Mouse (Mus musculus) B cell, adult 2 months (primary cell): Measurements from ENCODE around the gene Slc35e1.
A peak's percentile ranks its signal among the peaks of the same experiment; 100 is the strongest.

ENCODE experiments used
- DNase-seq, 2 experiments: peaks; one replicate each; pipeline ENCODE4 v3.0.0; 2022

Gene Slc35e1

GRCm38 (mm10) chr8:72485456-72486199, 6.8 kb downstream of the Slc35e1 start:
- peak; percentile 12 to 16 for DNase-seq

DNA sequence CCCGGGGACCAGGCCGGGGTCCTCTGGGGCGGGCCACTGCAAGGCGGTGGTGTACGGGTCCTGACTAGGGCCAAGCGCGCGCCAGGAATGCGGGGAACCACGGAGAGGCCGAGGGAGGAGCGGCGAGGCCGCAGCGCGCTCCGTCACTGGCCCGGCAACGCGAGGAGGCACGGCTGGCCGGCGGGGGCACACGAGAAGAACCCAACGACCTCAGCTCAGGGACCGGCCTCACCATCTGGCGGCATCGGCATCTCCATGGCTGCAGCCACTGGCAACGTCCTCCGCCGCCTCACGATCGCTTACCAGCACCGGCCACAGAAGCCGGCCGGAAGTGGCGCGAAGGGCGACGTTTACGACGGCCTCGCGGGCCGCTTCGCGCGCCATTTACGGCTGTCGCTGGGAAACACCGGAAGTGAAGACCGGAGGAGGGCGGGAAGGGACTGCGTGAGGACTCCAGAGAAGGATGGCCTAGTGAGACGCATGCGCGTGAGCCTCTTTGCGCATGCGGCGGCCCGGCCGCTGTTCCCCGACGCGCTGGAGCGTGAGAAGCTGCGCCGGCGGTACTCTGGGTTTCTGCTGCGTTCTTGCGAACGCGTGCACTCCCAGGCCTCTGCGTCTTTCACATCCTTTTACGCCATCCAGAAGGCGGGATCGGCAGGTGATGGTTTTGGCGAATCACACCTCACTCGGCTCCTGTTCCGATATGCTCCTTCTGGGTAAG, 17.4 kb downstream of the Slc35e1 start, which contains the start of gene Cherp:
Cherp (minus strand) TSS at position 401 of the 721 bp plus-strand sequence.
- DNase-seq, result peak; percentile 94

DNA sequence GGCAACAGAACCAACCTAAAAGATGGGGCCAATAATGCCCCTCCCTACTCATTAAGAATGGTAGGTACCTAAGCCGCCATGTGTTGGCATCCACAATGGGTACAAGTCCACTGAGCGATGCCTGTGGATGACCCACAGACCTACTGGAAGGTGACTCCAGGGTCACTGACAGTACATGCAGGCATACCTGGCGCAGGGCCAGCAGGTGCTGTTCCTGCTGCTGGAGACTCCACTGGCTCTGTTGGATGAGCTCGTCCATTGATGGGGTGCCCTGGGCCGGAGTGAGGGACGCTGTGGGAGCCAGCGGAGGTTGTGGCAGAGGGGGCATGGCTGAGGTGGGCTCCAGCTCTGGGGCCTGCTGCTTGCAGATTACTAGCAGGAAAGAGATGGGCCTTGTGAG, 21.7 kb downstream of the Slc35e1 start:
- no peak for DNase-seq

- no peak for DNase-seq
Observed at GRCm38 (mm10) chr8:72469984-72470383, 22.4 kb downstream of the Slc35e1 start.

DNA sequence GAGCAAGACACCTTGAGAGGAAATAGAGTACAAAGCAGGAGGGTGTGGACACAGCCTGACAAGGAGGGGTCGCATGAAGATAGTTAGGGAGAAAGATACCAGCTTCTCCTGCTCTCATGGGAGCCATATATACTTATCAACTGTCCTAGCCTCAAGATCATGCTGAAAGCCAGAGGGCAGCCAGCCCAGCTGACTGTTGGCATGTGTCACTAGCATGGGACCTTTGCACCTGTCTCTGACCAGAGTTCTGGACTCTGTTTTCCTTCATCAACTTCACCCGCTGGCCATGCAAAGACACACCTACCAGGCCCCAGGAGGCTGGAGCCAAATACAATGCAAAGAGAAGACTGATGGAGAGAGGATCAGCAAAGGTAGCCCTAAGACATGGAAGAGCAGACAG, 23.2 kb downstream of the Slc35e1 start:
- no peak for DNase-seq

DNA sequence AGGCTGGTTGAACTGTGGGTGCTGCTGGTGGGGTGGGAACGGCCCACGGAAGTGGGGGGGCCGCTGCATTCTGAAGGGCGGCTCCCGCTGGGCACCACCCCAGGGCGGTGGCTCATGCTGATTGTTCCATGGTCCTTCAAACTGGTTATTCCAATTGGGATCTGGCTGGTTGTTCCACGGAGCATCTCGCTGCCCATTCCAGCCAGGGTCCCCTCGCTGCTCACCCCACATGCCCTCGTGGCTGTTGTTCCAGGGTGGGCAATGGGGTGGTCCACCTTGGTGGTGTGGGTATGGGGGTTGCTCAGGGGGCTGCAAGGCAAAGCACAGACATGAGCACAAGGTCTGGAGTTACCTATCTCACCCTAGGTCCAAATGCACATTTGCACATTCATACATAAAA, 28.2 kb downstream of the Slc35e1 start:
- DNase-seq, result no peak

DNA sequence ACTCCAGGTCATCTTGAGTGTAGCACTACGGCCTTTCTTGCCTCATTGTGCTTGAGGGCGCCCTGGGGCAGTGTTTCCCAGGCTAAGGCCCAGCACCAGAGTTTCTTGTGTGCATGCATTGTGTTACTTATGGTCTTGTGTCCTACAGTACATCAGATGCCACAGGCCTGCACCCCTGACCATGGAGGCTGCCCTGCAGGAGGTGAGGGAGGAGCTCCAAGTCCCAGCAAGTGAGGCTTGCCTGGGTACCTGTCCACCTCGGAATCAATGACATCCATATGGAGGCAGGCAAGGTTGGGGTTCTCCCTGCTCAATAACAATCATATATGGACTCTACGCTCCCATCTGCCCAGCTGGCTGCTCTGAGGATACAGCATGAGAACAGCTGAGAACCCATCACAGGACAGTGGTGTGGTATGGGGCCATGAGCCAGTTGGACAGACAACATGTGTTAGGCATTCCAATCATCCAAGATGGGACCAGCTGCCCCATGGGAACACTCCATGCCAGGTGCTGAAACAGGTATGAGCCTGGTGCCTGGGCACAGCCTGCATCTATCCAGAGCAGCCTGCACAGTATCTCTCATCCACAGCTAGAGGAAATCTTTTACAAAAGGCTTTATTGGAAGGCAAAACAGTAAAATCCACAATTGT, 32.4 kb downstream of the Slc35e1 start:
- DNase-seq, result no peak

DNA sequence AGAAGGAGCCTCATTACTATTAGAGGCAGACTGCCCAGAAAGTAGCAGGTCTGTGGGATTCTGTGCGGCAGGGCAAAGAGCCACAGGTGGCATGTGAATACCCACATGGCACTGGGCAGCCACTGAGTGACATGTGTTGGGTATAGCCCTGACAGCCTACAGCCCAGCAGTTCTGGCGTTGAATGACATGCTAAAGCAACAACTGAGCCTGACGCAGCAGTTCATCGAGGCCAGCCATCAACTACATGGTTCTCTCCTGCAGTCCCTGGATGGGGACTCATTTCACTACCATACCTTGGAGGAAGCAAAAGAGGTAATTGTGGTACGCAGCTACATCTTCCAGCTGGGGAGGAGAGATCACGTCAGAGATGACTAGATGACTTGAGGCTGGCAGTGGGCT, 34.0 kb downstream of the Slc35e1 start:
- DNase-seq, result no peak

- DNase-seq, result no peak
Observed at GRCm38 (mm10) chr8:72457806-72458205, 34.6 kb downstream of the Slc35e1 start.

DNA sequence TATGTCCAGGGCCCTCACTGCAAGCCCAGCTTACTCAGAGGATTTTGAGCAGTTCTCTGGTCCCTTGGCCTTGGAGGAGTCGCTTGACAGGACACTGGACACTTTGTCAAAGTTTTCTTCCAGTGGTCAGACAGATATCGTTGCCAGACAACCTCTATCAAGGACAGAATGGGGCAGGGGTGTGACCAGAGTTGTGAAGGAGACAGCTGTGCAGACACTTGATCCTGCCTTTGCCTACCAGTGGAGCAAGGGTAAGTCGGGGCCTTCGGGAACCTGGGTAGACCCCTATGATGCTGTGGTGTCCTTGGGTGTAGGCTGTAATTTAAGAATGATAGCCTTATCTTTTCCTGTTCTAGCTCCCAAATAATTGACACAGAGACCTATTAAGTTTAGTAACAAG, 37.1 kb downstream of the Slc35e1 start:
- no peak for DNase-seq

DNA sequence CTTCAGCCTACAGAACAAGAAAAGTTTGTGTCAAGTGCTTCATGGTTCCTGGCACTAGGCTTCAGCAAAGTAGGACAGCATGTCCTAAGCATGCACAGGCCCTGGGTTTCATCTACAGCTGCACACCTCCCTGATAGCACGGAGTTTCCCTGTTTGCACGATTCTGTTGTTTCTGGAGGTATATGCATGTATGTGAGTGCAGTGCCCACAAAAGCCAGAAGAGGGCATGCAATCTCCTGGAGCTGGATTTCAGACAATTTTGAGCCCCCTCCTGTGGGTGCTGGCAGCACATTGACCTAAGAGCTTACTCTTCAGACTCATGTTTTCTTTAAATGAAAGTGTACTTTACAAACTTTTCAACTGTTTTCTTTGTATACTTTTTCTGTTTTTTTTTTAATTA, 38.5 kb downstream of the Slc35e1 start:
- no peak for DNase-seq

- no peak for DNase-seq
Observed at GRCm38 (mm10) chr8:72451516-72451915, 40.9 kb downstream of the Slc35e1 start.

DNA sequence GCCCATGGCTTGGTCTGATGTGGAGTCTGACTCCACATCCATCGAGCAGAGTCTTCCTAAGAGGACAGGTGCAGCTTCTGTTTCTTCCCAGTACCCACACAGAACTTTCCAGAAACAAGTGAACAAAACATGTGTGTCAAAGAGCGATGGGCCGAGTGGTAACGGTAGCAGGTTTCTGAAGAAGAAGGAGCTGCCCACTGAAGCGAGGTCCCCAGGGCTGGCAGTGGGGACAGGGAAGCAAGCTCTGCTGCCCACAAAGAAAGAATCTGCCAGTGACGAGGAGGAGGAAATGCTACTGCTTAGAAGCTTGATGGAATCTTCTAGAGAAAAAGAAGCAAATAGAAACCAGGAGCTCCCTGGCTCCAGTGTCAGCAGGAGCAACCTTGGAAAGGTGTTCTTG, 47.3 kb downstream of the Slc35e1 start:
- peak; percentile 69 to 72 for DNase-seq

DNA sequence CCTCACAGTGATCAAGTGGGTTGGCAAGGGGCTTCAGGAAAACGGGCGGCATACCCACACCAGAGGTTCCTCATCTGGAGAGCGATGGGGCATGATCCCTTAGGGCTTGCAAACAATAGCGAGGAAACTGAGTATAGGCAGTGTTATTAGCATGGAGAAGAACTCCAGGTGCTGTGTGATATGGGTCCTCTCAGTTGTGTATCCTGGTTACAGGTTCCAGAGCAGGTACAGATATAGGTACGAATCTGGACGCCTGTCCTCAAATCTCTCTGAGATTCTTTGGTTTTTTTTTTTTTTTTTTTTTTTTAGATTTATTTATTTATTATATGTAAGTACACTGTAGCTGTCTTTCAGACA, 48.4 kb downstream of the Slc35e1 start:
- DNase-seq, result no peak

DNA sequence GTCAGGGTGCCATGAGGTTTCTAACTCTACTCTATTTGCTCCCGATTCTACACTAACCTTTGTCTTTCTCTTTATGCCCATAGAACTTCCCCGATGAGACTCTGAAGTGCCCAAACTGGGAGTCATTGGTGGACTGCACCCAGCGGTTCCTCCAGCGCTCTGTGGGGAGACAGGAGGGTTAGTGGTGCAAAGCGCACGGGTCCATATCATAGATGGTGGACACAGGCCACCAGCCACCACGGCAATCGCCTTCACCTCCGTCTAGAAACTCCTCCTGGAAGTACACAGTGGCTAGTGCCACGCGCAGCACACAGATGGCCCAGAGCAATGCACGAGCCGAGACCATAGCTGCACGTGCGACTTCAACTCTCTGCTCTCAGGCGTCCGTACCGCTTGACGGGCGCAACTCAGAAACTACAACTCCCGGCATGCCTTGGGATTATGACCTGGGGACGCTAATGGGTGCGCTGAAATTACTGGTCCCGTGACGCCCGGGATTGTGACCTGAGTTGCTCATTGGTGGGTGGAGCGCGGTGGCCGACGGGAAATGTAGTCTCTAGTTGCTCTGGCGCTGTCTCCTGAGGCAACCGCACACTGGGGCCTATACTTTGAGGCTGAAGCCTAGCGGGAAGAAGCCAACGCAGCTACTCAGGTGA, 48.9 kb downstream of the Slc35e1 start, which contains the start of the genes Calr3 and 1700030K09Rik:
Calr3 (minus strand) TSS at position 533 of the 656 bp plus-strand sequence.
1700030K09Rik (plus strand) TSS at position 543 of the 656 bp plus-strand sequence.
- DNase-seq, result peak; percentile 97 to 98

DNA sequence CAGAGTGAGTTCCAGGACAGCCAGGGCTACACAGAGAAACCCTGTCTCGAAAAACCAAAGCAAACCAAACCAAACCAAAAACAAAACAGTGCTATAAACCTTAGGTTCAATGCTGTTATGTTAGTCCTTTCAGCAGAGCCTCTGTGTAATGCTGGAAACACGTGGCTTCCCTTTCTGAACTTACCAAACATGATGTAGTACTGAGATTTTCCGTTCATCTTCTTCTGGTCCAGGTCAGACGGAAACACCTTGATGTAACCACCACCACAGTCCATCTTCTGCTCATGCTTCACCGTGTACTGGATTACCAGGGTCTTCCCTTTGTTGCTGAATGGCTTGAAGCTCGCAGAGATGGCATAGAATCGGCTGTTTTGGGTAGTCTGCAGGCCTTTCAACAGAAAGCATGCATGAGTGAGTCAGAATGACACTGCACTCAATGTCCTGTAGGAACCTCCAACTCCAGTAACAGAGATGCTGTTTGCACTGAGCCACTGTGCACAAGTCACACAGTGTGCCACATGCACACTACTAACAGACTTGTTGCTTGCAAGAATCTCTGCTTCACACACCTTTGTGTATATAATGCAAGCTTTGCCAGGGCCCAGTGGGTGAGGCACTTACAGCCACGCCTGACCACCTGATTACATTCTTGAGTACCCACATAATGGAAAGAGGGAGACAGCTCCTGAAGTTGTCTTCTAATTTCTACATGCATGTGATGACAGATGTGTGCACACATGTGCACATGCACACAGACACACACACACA, 54.0 kb downstream of the Slc35e1 start:
- no peak for DNase-seq

DNA sequence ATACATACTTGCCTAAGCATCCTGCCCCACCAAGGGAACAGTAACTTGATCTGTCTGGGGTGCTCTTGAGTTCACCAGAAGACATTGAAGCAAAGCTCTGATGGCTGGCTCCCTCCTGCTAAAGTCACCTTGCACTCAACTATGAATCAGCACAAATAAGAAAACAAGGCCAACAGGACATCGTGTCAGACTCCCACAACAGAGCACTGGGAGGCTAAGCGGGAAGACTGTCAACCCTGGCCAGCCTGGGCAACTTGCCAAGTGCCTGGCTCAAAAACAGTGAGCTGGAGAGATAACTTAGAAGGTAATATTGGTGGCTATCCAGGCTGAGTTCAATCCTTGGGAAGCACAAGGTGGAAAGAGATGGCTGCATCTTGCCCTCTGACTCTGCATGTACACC, 57.5 kb downstream of the Slc35e1 start:
- DNase-seq, result no peak
